21 mouse cellular contexts compared by ENCODE assay signal in the genomic region with DNA sequence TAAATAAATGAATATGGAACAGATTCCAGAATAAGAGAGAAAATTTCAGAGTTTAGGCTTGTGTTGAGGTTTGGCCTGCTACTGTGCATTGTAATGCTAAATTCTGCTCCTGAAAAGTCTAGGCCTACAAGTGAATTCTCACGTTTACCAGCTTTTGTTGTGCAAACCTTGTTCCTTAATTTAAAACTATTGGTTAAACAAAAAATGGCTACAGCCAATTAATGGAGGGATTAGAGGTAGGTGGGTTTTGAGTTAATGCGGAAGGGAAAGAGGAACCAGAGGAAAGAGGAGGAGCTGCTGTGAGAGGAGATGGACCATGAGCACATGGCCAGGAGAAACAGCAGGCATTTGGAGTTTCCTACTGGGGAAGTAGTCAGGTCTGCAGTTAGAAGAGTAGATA.
DNase-seq lines count a peak whose midpoint lies in the region; ATAC-seq lines count a peak whose summit lies in the region.
"Had no signal": no experiment of that assay in that cellular context is flagged by ENCODE, and none has a peak within 500 bp of the region (broad histone marks: within the 10 kb centered on the region; RNA-seq: fewer than 3 reads in every experiment).

No protein-coding gene starts in this region.

- peak; percentile 14 for DNase-seq in 416B (ENCODE audit: low read depth)
- DNase-seq in ES-CJ7 (ENCODE audit: low read depth, low spot score), result peak; percentile 95
- peak; percentile 91 for DNase-seq in ZHBTc4 (ENCODE audit: low read depth, low spot score)
- DNase-seq in midbrain, embryonic 14.5 days, result no peak
- no peak for DNase-seq in lung, postnatal 10 days
- DNase-seq: adrenal gland, postnatal 10 days; cerebellum, adult 11 months; cerebellum, adult 9-10 months; cerebellum, postnatal 25 days; forebrain, postnatal 0 days; gastrocnemius, postnatal 14 days; heart, postnatal 10 days; heart, postnatal 4 days had no signal

- no peaks in the 10 kb centered on the region for H3K9me3 ChIP-seq in midbrain, embryonic 14.5 days (ENCODE audit: control insufficient read depth, low read length)
- H3K9me3 ChIP-seq in neural tube, embryonic 15.5 days (replicated peaks), result no peaks in the 10 kb centered on the region
- H3K9me3 ChIP-seq: embryonic facial prominence, embryonic 10.5 days; forebrain, embryonic 13.5 days; heart, embryonic 10.5 days had no signal

- H3K27ac ChIP-seq in midbrain, embryonic 14.5 days (replicated peaks; ENCODE audit: low read depth, low read length), result no peak overlapping the region
- H3K27ac ChIP-seq in neural tube, embryonic 15.5 days (replicated peaks), result no peak overlapping the region
- H3K27ac ChIP-seq: embryonic facial prominence, embryonic 10.5 days; forebrain, embryonic 13.5 days; heart, embryonic 10.5 days; hindbrain, embryonic 12.5 days had no signal

- 31% methylated on average over 2 of the region's 2 CpGs for WGBS in midbrain, embryonic 14.5 days
- 54% methylated on average over 2 of the region's 2 CpGs for WGBS in neural tube, embryonic 15.5 days

- no peaks in the 10 kb centered on the region for H3K4me1 ChIP-seq in midbrain, embryonic 14.5 days (ENCODE audit: control insufficient read depth, insufficient read depth, low read length)
- no peaks in the 10 kb centered on the region for H3K4me1 ChIP-seq in neural tube, embryonic 15.5 days
- H3K4me1 ChIP-seq: embryonic facial prominence, embryonic 10.5 days; forebrain, embryonic 13.5 days; heart, embryonic 10.5 days; hindbrain, embryonic 12.5 days had no signal

- no peak overlapping the region for H3K9ac ChIP-seq in midbrain, embryonic 14.5 days (replicated peaks; ENCODE audit: low read length)
- H3K9ac ChIP-seq in neural tube, embryonic 15.5 days (replicated peaks), result no peak overlapping the region
- H3K9ac ChIP-seq: forebrain, embryonic 13.5 days; forebrain, postnatal 0 days; hindbrain, embryonic 12.5 days had no signal

- H3K27me3 ChIP-seq in midbrain, embryonic 14.5 days (ENCODE audit: control insufficient read depth, insufficient read depth, low read length), result no peaks in the 10 kb centered on the region
- H3K27me3 ChIP-seq in neural tube, embryonic 15.5 days (replicated peaks), result no peaks in the 10 kb centered on the region
- H3K27me3 ChIP-seq: hindbrain, embryonic 12.5 days had no signal

- no peak overlapping the region for H3K4me3 ChIP-seq in midbrain, embryonic 14.5 days (replicated peaks; ENCODE audit: low read depth, low read length)
- H3K4me3 ChIP-seq in neural tube, embryonic 15.5 days (replicated peaks), result no peak overlapping the region
- H3K4me3 ChIP-seq: embryonic facial prominence, embryonic 10.5 days; forebrain, embryonic 13.5 days; heart, embryonic 10.5 days; hindbrain, embryonic 12.5 days had no signal

- peak; percentile 83 for ATAC-seq in megakaryocyte progenitor cell, adult 5-6 weeks (replicated peaks; ENCODE audit: poor library complexity)
- no peak for ATAC-seq in midbrain, embryonic 14.5 days (ENCODE audit: low FRiP score, low TSS enrichment)
- ATAC-seq in neural tube, embryonic 15.5 days (ENCODE audit: low FRiP score), result no peak
- ATAC-seq: forebrain, embryonic 13.5 days; forebrain, postnatal 0 days; hindbrain, embryonic 16.5 days; inflammation-experienced regulatory T-cells, adult 6 months had no signal

- H3K4me2 ChIP-seq in midbrain, embryonic 14.5 days (ENCODE audit: low read length), result no peak overlapping the region
- H3K4me2 ChIP-seq in neural tube, embryonic 15.5 days, result no peak overlapping the region
- H3K4me2 ChIP-seq: forebrain, embryonic 13.5 days; hindbrain, embryonic 12.5 days had no signal

- no peaks in the 10 kb centered on the region for H3K36me3 ChIP-seq in midbrain, embryonic 14.5 days (ENCODE audit: control insufficient read depth, insufficient read depth, low read length)
- H3K36me3 ChIP-seq in neural tube, embryonic 15.5 days, result no peaks in the 10 kb centered on the region
- H3K36me3 ChIP-seq: embryonic facial prominence, embryonic 10.5 days; heart, embryonic 10.5 days; hindbrain, embryonic 12.5 days had no signal

Comparison
In these comparisons a context has a peak if more than half of its experiments do, and no peak if none do; other contexts are left out.
1. DNase-seq: peak in 416B (single experiment), ES-CJ7 (single experiment) and ZHBTc4 (single experiment); none in midbrain, embryonic 14.5 days (single experiment) and lung, postnatal 10 days (single experiment).